Mouse (Mus musculus) monocyte, adult 2 months (primary cell): ENCODE results near the gene Bbs9.
"Not testable (repeated sequence)": the region's sequence is repeated elsewhere in the genome, so short reads cannot be mapped to it uniquely, and the experiment has no call there.

Source experiments
- DNase-seq, 2 experiments: peaks; one replicate each; pipeline ENCODE4 v3.0.0; 2022; ENCODE audit warnings: low spot score in 2 of 2, low read depth in 1 of 2

Bbs9 gene

DNA sequence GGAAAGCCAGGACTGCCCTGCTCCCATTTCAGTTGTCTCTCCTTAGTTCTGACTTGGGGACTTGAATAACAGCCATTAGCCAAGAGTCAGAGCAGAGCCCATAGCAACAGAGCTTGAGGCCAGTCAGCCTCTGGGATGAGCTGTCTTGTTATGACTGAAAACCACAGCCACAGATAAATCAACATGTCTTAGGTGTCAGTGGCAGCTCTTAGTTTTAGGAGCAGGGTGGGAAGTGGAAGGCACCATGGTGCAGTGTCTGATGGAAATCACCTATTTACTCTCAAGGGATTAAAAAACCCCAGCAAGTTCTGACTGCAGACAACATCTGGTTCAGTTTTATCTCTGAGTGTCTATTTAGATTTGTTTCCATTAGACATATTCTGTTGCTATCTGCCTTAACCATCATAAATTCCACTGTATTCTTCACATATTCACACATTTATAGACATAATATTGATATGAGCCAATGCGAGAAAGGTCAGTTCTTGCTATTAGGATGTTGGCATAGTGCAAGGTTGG lies 359.5 kb downstream of the Bbs9 start:
- DNase-seq = no peak

DNA sequence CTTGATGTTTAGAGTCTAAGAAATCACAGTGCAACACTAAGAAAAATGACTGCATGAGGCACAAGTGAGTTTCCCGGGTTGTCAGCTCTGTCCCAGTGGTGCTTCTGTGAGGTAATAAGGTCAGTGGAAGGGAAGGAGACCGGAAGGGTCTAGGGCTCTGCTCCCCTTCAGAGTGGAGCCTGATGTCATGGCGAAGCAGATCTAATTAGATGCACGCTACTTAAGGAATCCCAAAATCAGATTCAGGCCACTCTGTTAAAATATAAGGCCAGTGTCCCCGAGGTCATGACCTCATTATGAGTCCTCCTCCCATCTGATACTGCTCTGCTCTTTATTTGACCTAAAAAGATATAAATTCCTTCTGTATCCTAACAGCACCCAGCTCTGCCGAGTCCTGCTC lies 361.5 kb downstream of the Bbs9 start:
- no peak for DNase-seq

DNA sequence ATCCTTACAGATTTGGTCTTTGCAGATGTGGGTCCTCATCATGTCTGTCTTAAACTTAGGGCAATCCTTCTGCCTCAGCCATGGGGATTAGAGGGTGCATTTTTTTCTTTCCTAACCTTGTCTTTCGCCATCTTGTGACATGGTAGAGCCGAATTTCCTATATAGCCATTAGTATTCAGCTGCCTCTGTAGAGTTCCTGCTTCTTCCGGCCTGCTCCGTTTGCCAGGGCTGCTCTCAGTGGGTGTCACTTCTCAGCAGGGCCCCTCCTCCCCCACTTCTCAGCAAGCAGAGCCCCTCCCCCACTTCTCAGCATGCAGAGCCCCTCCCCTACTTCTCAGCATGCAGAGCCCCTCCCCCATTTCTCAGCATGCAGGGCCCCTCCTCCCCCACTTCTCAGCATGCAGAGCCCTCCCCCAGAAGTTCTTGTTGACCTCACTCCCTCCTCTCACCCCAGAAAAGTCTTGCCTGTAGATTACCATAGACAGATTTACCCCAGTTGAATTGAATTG lies 362.2 kb downstream of the Bbs9 start:
- no peak for DNase-seq

DNA sequence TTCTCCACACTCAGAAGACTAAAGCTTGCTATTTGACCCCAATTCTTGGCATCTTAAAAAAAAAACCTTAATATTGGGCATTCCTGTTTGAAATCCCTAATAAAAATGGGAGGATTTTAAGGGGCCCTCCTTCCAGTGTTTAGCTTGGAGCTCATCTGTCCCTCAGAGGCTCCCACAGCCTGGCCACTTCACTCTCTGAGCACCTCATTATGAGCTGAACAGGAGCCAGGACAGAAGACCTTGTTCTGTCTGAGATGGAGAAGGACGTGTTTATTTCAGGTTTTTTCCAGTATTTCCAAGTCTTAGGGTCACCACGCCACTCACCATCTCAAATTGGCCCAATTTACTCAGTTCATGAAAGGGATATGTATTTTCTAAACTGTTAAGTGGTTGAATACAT lies 370.5 kb downstream of the Bbs9 start:
- no peak for DNase-seq

DNA sequence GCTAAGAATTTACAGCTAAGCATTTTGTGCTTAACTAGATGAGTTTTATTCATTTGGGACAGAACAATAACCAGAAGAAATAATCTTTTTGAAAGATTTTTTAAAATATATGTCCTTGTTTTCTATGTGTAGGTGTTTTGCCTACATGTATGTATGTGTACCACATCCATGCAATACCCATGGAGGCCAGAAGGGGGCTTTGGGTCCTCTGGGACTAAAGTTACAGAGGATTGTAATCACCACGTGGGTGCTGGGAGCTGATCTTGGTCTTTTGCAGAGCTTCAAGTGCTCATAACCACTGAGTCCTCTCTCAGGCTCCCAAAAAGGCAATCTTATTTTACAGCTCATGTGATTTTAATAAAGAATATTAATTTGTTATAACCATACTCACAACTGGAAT lies 371.3 kb downstream of the Bbs9 start:
- no peak for DNase-seq

DNA sequence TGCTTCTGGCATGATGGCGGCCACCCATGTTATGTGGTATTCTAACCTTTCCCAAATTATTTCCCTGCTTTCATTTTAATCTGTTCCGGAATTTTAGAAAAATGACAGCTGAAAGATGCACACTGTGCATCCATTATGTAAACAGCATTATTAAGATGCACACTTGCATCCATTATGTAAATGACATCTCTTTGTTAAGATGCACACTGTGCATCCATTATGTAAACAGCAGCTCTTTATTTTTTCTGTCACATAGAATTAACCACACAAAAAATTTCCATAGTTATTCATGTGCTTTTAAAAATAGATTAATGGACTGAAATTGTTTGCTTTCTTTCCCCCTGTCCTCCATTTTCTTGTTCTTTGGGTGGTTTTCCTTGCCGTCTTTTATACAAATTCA lies 373.3 kb downstream of the Bbs9 start:
- DNase-seq = no peak

DNA sequence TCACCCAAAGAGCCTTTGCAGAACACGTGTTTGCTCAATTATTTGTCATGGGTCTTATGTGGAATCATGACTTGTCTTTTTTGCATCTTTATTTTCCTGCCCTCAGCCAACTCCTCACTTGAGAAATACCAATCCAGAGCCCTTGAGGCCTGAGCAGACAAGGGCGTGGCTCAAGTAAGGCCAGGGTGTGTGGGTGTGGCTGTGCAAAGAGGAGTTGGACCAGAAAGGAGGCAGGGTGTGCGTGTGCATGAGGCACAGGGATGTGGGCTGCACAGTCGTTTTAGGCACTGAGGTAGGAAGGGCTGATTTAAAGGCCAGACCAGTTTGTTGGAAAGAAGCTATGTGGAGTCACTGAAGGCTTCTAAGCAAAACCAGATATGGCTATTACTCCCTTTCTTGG lies 373.7 kb downstream of the Bbs9 start:
- DNase-seq = no peak

DNA sequence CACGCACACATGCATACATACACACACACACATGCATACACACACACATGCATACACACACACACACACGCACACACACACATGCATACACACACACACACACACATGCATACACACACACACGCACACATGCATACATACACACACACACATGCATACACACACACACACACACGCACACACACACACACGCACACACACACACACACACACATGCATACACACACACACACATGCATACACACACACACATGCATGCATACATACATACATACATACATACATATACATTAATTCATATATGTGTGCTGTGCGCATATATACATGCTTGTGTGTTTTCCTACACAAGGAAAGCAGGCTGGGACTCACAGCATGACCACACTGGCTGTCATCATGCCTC lies 393.6 kb downstream of the Bbs9 start:
- DNase-seq = not testable (repeated sequence)

DNA sequence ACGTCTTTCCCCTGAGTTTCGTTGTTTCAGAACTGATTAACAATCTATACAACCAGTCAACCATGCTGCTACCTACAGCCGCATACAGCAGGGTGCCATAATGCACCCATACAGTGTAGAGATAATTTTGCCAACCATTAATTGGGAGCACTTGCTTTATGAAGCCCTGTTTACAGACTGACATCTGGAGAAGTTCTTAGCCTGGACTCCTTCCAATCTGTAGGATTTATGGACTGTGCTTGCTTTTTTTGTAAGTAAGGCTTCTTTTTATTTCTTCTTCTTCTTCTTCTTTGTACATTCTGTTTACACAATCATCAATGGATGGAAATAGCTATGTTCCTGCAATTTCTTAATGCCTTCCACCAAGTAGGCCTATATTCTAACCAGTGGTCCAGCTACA lies 395.1 kb downstream of the Bbs9 start:
- DNase-seq = no peak

DNA sequence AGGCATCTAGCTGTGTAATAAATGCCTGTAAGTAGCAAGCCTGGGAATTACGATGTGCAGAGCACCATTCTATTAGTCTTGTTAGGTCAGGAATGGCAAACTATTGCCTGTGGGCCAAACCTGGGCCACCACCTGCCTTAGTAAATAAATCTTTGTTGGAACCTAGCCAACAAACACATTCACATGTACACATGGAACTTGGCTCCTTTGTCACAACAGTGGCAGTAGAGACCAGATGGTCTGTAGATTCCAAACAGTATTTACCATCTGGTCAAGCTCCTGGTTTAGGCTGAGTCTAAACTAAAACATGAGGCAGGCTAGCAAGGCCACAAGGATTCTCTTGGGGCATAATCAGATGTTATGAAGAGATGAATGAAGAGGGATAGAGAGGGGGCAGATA lies 399.7 kb downstream of the Bbs9 start:
- no peak for DNase-seq

DNA sequence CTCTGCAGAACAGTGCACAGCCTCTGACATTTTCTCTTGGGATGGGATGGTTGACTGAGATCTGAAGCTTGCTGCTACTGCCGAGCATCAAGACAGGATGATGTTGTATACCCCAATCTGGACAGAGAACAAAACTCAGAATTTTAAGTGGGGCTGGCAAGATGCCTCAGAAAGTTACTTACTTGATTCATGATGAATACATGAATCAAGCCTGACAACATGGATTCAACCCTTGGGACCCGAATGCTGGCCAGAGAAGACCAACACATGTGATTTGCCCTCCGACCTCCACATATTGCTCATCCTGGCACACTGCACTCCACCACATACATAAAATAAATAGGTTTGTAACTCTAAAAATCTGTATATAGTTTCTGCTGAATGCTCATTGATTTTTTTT lies 403.8 kb downstream of the Bbs9 start:
- DNase-seq = no peak

DNA sequence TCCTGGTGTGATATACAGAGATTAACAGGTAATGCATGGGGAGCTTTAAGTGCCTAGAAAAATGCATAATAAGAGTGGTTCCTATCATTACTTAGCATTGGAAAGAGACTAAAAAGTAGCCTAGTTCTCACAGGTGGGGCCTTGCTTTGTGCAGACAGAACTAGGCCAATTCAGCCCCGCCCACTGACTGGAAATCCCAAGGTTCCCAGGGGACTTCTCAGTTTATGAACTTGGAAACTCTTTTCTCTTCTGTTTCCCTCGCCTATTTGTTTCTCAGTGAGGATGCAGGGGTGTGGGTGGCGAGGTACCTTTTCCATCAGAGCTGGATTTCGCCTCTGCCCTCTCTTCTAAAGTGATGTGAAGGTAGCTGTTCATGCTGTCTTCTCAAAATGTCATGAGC lies 410.8 kb downstream of the Bbs9 start:
- no peak for DNase-seq

DNA sequence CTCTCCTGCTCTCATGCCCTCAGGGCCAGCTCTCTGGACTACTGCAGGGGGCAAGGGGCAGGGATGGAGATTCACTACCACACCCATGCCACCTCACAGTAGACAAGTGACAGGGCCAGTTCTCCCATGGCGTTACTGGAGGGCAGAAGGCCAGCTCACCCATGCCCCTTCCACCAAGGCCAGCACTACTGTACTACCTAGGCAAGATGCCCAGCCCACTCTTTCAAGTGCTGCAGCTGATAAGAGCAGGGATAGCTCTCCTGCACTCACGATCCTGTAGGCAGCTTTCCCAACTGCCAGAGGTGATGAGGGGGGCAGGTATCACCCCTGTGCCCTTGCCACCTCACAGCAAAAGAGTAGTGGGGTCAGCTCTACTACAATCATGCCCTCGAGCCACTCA lies 429.9 kb downstream of the Bbs9 start:
- no peak for DNase-seq

DNA sequence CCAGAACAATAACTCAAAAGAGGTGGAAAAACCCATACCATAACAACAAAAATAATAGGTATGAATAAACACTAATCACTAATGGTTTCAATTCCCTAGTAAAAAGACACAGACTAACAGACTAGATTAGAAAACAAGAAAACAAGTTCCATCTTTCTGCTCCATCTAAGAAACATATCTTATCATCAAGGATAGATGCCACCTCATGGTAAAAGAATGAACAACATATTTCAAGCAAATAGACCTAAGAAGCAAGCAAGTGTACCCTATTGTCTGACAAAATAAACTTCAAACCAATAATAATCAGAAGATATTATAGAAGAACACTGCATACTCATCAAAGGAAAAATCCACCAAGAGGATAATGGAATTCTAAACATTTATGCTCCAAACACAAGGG lies 441.3 kb downstream of the Bbs9 start:
- no peak for DNase-seq

DNA sequence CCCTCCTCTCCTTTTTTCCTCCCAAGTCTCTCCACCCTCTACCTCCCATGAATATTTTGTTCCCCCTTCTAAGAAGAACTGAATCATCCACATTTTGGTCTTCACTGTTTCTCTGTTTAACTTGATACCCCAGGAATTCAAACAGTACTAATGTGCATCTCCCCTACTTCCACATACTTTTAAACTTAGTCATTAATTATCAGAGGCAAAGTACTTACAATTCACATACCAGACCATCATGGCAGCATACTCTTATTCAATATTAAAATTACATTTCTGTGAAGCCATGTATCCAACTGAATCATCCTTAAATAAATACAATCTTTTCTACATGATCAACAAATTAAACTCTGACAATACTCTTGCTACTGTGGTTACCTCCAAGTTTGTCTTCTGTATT lies 460.1 kb downstream of the Bbs9 start:
- DNase-seq = no peak
